Mouse (Mus musculus): ENCODE results near the gene Golt1a.
"Not testable (repeated sequence)": the region's sequence is repeated elsewhere in the genome, so short reads cannot be mapped to it uniquely, and the experiment has no call there.

Gene Golt1a

GRCm38 (mm10) chr1:133306842-133307241 is 2.8 kb upstream of the Golt1a start:
- DNase-seq (ENCODE audit: low spot score) = no peak

- no peak for DNase-seq (ENCODE audit: low spot score)
Measured at GRCm38 (mm10) chr1:133307318-133307717, 2.3 kb upstream of the Golt1a start.

- no peak for DNase-seq (ENCODE audit: low spot score)
Measured at GRCm38 (mm10) chr1:133311240-133311639, 1.6 kb downstream of the Golt1a start.

- peak; percentile 20 for DNase-seq (ENCODE audit: low spot score)
Measured at GRCm38 (mm10) chr1:133311946-133312345, 2.3 kb downstream of the Golt1a start.

- no peak for DNase-seq (ENCODE audit: low spot score)
Measured at GRCm38 (mm10) chr1:133314364-133314763, 4.8 kb downstream of the Golt1a start.

- DNase-seq (ENCODE audit: low spot score) = no peak
Measured at GRCm38 (mm10) chr1:133315775-133316174, 6.2 kb downstream of the Golt1a start.

- DNase-seq (ENCODE audit: low spot score) = no peak
Measured at GRCm38 (mm10) chr1:133316577-133316976, 7.0 kb downstream of the Golt1a start.

- no peak for DNase-seq (ENCODE audit: low spot score)
Measured at GRCm38 (mm10) chr1:133317149-133317548, 7.5 kb downstream of the Golt1a start.

- DNase-seq (ENCODE audit: low spot score) = no peak
Measured at GRCm38 (mm10) chr1:133321267-133321925, 11.8 kb downstream of the Golt1a start, which contains the start of gene Kiss1. Kiss1 (plus strand) TSS chr1:133321875.

- no peak for DNase-seq (ENCODE audit: low spot score)
Measured at GRCm38 (mm10) chr1:133323333-133323732, 13.7 kb downstream of the Golt1a start.

- DNase-seq (ENCODE audit: low spot score) = no peak
Measured at GRCm38 (mm10) chr1:133325951-133326350, 16.4 kb downstream of the Golt1a start.

GRCm38 (mm10) chr1:133327094-133327493 is 17.5 kb downstream of the Golt1a start:
- no peak for DNase-seq (ENCODE audit: low spot score)

GRCm38 (mm10) chr1:133328299-133328795 is 18.7 kb downstream of the Golt1a start:
- no peak for DNase-seq (ENCODE audit: low spot score)

GRCm38 (mm10) chr1:133328896-133329637 is 19.5 kb downstream of the Golt1a start:
- no peak for DNase-seq (ENCODE audit: low spot score)

GRCm38 (mm10) chr1:133329638-133329964 is 20.0 kb downstream of the Golt1a start:
- no peak for DNase-seq (ENCODE audit: low spot score)

GRCm38 (mm10) chr1:133331142-133331541 is 21.5 kb downstream of the Golt1a start:
- no peak for DNase-seq (ENCODE audit: low spot score)

- DNase-seq (ENCODE audit: low spot score) = no peak
Measured at GRCm38 (mm10) chr1:133332656-133333430, 23.2 kb downstream of the Golt1a start.

GRCm38 (mm10) chr1:133333937-133334336 is 24.3 kb downstream of the Golt1a start:
- no peak for DNase-seq (ENCODE audit: low spot score)

- DNase-seq (ENCODE audit: low spot score) = not testable (repeated sequence)
Measured at GRCm38 (mm10) chr1:133340403-133340802, 30.8 kb downstream of the Golt1a start.

- no peak for DNase-seq (ENCODE audit: low spot score)
Measured at GRCm38 (mm10) chr1:133344357-133344756, 34.8 kb downstream of the Golt1a start.

GRCm38 (mm10) chr1:133346531-133346930 is 36.9 kb downstream of the Golt1a start:
- no peak for DNase-seq (ENCODE audit: low spot score)

GRCm38 (mm10) chr1:133347226-133347625 is 37.6 kb downstream of the Golt1a start:
- no peak for DNase-seq (ENCODE audit: low spot score)

All from layer of hippocampus, adult 9-10 months (tissue).